Mouse (Mus musculus) mouse trophoblast stem cell (cell line): ENCODE results near the gene Cdc34b.

ENCODE experiments used
- in situ Hi-C, 2 experiments: fragments of 300-500 bp; cut with MseI, MboI; formaldehyde crosslinking; loops; 2 replicates in 1 of 2; 3 replicates in 1 of 2; pipeline ENCODE4 v1.15.1; 2025

Cdc34b gene

DNA sequence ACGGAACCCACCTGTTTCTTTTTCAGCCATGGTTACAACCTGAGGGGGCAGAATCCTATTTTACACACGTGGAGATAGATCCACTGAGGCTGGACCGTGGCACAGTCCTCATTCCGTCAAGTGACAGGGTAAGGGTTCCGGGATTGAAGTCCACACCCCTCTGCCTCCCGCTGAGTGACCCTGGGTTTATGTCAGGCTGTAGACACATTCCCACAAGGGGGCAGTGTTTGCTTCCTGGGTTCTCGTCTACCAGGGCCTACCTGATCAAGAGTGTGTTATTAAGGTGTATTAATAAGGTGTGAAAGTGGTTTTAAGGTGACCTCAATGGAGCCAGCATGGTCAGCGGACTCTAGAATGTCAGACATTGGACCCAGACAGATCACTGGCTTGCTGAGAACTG is 8.8 kb upstream of the Cdc34b start:
- in situ Hi-C loops: loop anchor here in 1 of 2 experiments (5.0 kb wide), 1 partner anchor 50 kb away; the partner anchor contains the start of gene Tmem92

DNA sequence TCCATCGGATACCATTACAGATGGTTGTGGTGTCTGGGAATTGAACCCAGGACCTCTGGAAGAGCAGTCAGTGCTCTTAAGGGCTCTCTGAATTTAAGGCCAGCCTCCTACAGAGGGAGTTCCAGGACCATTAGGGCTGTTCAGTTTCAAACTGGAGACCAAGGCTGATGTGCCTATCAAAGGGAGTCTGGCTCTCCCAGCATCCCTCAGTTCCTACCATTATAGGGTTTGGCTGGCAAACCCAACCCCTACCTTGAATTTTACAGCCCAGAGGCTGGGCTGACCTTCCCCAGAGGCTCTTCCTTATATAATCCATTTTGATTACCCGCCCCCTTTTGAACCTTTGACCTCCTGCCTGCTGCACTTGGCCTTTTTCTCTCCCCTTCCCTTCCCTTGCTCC is 5.8 kb upstream of the Cdc34b start:
- in situ Hi-C loops: no loop called here

DNA sequence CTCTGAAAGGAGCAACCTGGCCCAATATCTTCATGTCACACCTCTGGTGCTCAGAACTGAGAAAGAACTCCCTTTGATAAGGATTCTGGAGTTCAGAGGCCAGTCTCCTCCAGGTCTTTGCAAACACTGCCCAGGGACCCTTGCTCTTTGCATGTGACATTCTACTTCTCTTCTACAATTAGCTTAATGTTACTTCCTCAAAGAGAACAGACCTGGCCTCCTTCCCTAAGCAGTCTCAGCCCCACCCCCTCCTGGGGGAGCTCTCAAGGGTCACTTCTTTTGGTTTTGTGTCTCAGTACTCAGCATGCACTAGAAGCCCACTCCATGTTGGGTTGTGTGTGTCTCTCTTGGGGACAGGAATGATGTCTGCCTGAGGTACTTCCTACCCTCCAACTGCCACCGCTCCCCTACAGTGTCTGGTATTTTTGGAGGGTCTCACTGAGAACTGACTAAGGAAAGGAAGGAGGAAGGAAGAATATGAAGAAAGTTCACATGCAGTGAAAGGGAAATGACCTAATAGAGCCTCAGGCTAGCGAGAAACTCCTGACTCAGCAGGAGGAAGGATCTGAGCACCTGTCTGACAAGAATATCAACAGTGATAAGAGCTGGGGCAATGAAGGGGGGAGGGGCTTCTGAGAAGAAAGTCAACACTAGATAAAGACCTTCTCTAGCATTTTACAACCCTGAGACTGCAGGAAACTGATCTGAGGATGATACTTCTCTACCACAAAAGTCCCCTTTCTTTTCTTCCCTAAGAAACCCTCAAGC is 11.5 kb downstream of the Cdc34b start:
- in situ Hi-C loops: no loop called here

DNA sequence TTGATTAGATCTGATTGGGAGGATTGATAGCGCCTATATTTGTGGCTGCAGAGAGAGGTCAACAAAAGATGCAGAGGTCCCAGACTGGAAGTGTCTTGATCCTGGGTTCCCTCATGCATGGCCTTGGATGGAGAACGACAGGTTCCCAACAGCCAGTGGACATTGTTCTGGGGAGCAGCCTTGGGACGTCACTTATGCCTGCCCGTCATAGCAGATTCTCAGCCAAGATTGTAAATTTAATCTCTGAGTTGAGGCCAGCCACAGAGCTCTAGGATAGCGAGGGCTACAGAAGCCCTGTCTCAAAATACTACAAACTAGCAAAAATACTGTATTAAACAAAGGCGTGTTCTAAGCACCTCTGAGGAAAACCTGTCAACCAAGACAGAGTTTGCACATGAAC is 18.3 kb downstream of the Cdc34b start:
- in situ Hi-C loops: no loop called here

DNA sequence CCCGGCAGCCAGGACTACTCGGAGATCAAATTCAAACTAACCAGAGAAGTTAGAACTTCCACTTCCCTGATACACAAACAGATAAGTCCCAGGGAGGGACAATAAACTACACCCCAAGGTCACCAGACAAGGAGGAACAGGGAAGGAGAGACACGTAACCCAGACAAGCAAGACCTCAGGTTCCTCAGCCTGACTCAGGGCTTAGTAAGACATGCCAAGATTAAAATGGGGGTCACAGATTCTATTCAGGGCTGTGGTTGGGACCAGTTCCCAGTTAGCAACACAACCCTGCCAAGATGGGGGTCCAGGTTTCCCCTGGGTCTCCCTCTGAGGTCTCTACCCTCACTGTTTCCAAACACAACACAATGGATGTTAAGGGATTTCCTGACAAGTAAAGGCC is 18.8 kb downstream of the Cdc34b start:
- in situ Hi-C loops: no loop called here

DNA sequence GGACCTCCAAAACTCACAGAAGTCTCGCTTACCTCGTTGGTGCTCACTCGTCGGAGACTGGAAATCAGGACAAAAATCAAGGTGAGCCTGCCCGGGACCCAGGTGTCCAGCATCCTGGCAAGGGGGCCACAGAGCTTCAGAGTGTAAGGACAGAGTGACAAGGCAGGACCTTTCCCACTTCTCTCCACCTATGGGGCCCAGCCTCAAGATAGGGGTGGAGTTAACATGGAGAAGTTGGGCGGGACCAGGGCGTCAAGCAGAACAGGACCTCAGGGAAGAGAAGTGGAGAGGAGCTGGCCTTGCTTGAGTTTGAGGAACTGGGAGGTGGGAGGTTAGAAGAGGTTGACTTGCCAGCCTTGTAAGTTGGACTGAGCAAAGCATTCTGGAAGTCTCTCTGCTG is 19.2 kb downstream of the Cdc34b start:
- in situ Hi-C loops: no loop called here

DNA sequence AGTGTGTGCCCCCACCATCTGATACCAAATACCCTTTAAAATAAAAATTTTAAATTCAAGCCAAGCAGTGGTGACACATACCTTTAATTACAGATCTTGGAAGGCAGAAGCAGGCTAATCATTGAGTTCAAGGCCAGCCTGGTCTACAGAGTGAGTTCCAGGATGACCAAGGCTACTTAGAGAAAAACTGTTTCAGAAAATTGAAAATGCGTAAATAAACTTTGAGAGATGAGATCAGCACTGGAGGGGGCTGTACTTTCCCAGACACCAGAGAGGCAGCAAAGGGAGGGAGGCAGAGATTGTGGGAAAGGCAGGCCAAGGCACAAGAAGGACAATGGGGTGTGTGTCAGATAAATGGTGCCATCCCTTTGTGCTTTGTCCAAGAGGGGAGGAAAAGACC is 20.7 kb downstream of the Cdc34b start:
- in situ Hi-C loops: no loop called here

DNA sequence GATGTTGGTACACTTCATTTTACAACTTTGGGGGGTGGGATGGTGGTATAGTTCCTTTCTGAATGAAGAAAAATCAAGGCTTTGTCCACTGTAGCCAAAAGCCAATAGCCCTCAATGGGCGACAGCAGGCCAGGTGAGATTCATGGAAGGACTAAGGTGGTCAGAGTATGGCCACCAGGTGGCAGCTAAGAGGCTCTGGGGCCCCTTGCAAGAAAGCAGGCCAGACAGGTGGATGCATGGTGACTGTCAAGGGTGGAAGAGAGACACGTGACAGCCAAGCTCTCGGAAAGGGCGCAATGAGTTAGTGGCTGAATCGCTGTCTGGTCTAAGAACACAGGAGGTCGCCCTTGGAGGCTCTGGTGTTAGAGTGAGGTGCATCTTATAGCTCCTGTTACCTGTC is 21.2 kb downstream of the Cdc34b start:
- in situ Hi-C loops: no loop called here

DNA sequence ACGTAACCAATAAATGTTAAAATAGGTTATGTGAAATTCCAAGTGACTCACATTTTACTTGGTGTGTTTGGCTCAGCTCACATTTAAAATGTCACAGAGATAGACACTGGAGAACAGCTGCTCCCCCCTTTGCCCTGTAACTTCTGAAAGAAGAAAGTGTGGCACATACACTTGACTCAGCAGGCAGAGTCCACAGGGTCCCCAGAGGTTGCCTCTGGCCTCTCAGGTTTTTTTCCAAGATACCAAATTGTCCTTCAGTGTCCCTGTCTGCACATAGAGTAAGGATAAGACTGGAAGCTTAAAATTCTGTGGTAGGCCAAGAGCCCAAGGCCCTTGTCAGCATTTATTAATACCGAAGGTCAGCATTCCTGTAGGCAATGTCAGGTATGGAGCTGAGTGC is 25.7 kb downstream of the Cdc34b start:
- in situ Hi-C loops: no loop called here

DNA sequence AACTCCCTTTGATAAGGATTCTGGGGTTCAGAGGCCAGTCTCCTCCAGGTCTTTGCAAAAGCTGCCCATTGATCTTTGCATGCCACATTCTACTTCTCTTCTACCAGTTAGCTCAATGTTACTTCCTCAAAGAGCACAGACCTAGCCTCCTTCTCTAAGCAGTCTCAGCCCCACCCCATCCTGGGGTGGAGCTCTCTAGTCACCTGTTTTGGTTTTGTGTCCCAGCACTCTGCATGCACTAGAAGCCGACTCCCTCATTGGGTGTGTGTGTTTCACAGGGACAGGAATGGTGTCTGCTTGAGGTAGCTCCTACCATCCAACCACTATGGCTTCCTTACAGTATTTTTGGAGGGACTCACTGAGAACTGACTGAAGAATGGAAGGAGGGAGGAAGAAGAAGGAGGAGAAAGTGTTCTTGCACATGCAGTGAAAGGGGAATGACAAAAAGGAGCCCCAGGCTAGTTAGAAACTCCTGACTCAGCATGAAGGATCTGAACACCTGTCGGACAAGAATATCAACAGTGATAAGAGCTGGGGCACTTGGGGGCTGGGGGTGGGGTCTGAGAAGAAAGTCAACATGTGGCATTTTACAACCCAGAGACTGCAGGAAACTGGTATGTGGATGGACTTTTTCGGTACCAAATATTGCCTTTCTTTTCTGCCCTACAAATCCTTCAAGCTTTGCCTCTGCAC is 30.9 kb downstream of the Cdc34b start:
- in situ Hi-C loops: no loop called here

DNA sequence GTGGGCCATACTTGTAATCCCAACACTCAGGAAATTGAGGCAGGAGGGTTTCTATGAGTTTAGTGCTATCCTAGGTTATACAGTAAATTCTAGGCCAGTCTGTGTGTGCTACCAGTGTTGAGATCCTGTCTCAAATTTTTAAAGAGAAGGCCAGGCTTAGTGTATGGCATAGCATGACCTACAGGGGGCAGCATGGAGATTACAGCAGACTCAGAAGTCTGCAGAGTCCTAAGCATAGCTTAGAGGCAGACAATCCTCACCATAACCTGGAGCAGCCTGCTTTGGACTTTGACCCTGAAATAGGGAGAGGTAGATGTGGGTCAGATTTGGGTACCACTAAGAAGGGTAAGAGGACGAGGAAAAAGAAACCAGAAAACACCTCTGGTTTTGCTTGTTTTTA is 32.3 kb downstream of the Cdc34b start:
- in situ Hi-C loops: no loop called here

DNA sequence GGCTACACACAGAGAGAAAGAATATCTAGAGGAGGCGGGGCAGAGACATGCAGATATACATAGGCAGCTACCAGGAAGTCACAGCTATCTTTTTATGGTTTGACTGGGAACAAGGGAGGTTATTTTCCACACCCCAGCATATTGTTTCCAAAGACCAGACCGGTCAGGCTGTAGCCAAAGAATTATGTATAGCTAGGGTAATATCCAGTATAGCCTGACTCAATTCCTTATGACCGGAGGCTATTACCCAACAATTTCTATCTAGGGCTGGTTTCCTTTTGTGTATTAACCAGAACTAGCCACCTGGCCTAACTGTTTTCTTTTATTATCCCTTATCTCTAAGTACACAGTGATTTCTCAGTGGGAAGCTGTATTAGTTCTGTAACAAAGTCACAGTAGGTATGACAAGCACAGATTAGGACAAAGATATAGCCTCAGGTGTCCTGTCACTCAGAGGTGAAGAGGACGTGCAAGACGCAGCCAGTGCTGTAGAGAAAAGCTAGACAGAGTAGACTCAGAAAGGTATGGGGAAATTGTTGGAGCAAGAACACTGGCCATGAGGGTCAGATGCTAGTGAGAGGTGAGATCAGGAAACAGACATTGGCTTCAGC is 33.4 kb downstream of the Cdc34b start:
- in situ Hi-C loops: no loop called here

DNA sequence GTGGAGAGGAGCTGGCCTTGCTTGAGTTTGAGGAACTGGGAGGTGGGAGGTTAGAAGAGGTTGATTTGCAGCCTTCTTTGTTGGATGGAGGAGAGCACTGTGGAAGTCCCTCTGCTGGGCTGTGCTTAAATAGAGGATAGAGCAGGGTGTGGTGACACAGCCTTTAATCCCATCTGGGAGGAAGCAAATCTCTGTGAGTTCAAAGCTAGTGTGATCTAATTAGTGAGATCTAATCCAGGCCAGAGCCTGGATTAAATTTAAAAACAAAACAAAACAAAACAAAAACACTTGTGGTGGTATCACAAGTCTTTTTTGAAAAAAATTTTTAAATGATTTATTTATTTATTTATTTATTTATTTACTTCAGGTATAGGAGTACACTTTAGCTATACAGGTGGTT is 41.0 kb downstream of the Cdc34b start, which contains the start of gene Tmem92:
Gene Tmem92, minus strand, starts transcription at position 101 of the 400 bp plus-strand sequence.
- in situ Hi-C loops: loop anchor here in 1 of 2 experiments (5.0 kb wide), 1 partner anchor 50 kb away; no protein-coding TSS in a partner anchor

DNA sequence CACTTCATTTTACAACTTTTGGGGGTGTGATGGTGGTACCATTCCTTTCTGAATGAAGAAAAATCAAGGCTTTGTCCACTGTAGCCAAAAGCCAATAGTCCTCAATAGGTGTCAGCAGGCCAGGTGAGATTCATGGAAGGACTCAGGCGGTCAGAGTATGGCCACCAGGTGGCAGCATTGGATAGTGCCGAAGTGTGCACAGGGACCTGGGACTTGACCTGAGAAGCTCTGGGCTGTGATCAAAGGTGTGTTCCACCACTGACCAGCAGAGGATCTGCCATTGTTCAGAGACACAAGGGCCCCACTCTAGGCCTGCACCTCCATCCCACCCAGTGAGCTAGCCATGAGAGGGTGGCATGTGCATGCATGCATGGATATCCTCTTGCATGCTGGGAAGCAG is 43.7 kb downstream of the Cdc34b start:
- in situ Hi-C loops: no loop called here

DNA sequence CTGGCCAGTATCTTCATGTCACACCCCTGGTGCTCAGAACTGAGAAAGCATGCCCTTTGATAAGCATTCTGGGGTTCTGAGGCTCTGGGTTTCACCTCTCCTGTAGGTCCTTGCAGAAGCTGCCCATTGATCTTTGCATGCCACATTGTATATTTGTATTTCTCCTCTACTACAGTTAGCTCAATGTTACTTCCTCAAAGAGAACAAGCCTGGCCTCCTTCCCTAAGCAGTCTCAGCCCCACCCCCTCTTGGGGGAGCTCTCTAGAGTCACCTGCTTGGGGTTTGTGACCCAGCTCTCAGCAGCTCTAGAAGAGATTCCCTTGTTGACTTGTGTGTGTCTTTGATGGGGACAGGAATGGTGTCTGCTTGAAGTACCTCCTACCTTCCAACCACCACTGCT is 50.1 kb downstream of the Cdc34b start:
- in situ Hi-C loops: no loop called here
